Mouse (Mus musculus): ENCODE data around the gene Cadm1. TPM values are rescaled to one million over a fixed set of nuclear protein-coding genes. Genes with fewer than 3 reads are reported as not detected.

The Cadm1 gene
- polyA plus RNA-seq, 1 experiment from 2014 or later = 13.6 TPM

- Histone ChIP-seq H3K4me2 (ENCODE audit: low read depth, low read length) (no peak overlapping the region), H3K36me3 (replicated peaks; ENCODE audit: insufficient read depth, low read length) (no peaks in the 10 kb centered on the region), H3K27me3 (ENCODE audit: insufficient read depth, low read length) (no peaks in the 10 kb centered on the region), H3K4me3 (ENCODE audit: low read depth, low read length) (no peak overlapping the region), H3K9ac (replicated peaks) (no peak overlapping the region), H3K27ac (ENCODE audit: low read depth) (no peak overlapping the region), H3K4me1 (ENCODE audit: insufficient read depth) (no peaks in the 10 kb centered on the region), H3K9me3 (ENCODE audit: low read length) (no peaks in the 10 kb centered on the region)
- ATAC-seq (no peak), DNase-seq (no peak)
- no peak for TF ChIP-seq CTCF (IDR thresholded peaks at IDR 0.05; ENCODE audit: low read depth)
- no peak for TF ChIP-seq EP300 (IDR thresholded peaks at IDR 0.05; ENCODE audit: low read depth)
- WGBS (ENCODE audit: insufficient replicate concordance) = 79% methylated on average over 3 of the region's 3 CpGs
These were observed 197.6 kb downstream of the Cadm1 start for GRCm38 (mm10) chr9:47727611-47728010.

DNA sequence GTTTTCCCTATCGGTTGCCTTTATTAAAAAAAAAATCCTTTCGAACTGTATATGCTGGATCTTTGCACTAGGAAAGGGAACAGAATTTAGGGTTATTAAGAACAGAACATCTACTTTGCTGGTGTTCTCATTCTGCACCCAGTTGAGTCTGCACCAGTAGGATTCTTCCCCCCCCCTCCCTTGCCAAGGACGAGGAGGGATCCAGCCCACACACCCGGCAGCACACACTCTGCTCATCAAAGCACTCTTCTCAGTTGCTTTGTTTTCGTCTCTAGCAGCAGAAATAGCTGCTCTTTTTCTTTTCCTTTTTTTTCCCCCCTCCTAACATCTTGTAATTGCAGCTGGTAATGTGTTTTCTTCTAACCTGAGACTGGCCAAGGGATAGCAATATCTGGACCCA is 198.9 kb downstream of the Cadm1 start:
- Histone ChIP-seq H3K9me3 (ENCODE audit: low read length) (no peaks in the 10 kb centered on the region), H3K27ac (ENCODE audit: low read depth) (no peak overlapping the region), H3K4me2 (ENCODE audit: low read depth, low read length) (no peak overlapping the region), H3K9ac (replicated peaks) (no peak overlapping the region), H3K27me3 (ENCODE audit: insufficient read depth, low read length) (no peaks in the 10 kb centered on the region), H3K4me1 (ENCODE audit: insufficient read depth) (no peaks in the 10 kb centered on the region), H3K36me3 (replicated peaks; ENCODE audit: insufficient read depth, low read length) (no peaks in the 10 kb centered on the region), H3K4me3 (ENCODE audit: low read depth, low read length) (no peak overlapping the region)
- 69% methylated on average over 5 of the region's 5 CpGs for WGBS (ENCODE audit: insufficient replicate concordance)
- ATAC-seq (no peak), DNase-seq (no peak)
- TF ChIP-seq CTCF (IDR thresholded peaks at IDR 0.05; ENCODE audit: low read depth) (no peak), EP300 (IDR thresholded peaks at IDR 0.05; ENCODE audit: low read depth) (no peak)

GRCm38 (mm10) chr9:47730247-47730646 is 200.3 kb downstream of the Cadm1 start:
- no peak overlapping the region for H3K27ac ChIP-seq (ENCODE audit: low read depth)
- WGBS (ENCODE audit: insufficient replicate concordance) = 80% methylated on average over 6 of the region's 6 CpGs

GRCm38 (mm10) chr9:47733780-47734451 is 203.9 kb downstream of the Cadm1 start:
- DNase-seq (peak; percentile 27), ATAC-seq (peak; percentile 77)
- Histone ChIP-seq H3K36me3 (replicated peaks; ENCODE audit: insufficient read depth, low read length) (no peaks in the 10 kb centered on the region), H3K4me3 (ENCODE audit: low read depth, low read length) (no peak overlapping the region), H3K4me1 (ENCODE audit: insufficient read depth) (no peaks in the 10 kb centered on the region), H3K9me3 (ENCODE audit: low read length) (no peaks in the 10 kb centered on the region), H3K27ac (ENCODE audit: low read depth) (no peak overlapping the region), H3K27me3 (ENCODE audit: insufficient read depth, low read length) (no peaks in the 10 kb centered on the region), H3K4me2 (ENCODE audit: low read depth, low read length) (no peak overlapping the region), H3K9ac (replicated peaks) (no peak overlapping the region)
- TF ChIP-seq CTCF (IDR thresholded peaks at IDR 0.05; ENCODE audit: low read depth) = no peak
- 0 out of 2 replicates have a peak, but pooled peaks have one; percentile 14 for TF ChIP-seq EP300 (IDR thresholded peaks at IDR 0.05; ENCODE audit: low read depth)
- 41% methylated on average over 13 of the region's 13 CpGs for WGBS (ENCODE audit: insufficient replicate concordance)

More at GRCm38 (mm10) chr9:47730247-47730646, 200.3 kb downstream of the Cadm1 start:
- no peaks in the 10 kb centered on the region for H3K9me3 ChIP-seq (ENCODE audit: low read length)
- H3K4me2 ChIP-seq (ENCODE audit: low read depth, low read length) = no peak overlapping the region
- ATAC-seq = no peak
- H3K27me3 ChIP-seq (ENCODE audit: insufficient read depth, low read length) = no peaks in the 10 kb centered on the region
- no peak for TF ChIP-seq CTCF (IDR thresholded peaks at IDR 0.05; ENCODE audit: low read depth)
- no peak for TF ChIP-seq EP300 (IDR thresholded peaks at IDR 0.05; ENCODE audit: low read depth)
- no peak for DNase-seq
- no peak overlapping the region for H3K4me3 ChIP-seq (ENCODE audit: low read depth, low read length)
- no peaks in the 10 kb centered on the region for H3K4me1 ChIP-seq (ENCODE audit: insufficient read depth)
- no peaks in the 10 kb centered on the region for H3K36me3 ChIP-seq (replicated peaks; ENCODE audit: insufficient read depth, low read length)
- no peak overlapping the region for H3K9ac ChIP-seq (replicated peaks)

- no peak for ATAC-seq
- H3K4me3 ChIP-seq (ENCODE audit: low read depth, low read length) = no peak overlapping the region
- H3K27ac ChIP-seq (ENCODE audit: low read depth) = no peak overlapping the region
- no peaks in the 10 kb centered on the region for H3K4me1 ChIP-seq (ENCODE audit: insufficient read depth)
- no peak for DNase-seq
- no peaks in the 10 kb centered on the region for H3K36me3 ChIP-seq (replicated peaks; ENCODE audit: insufficient read depth, low read length)
- no peaks in the 10 kb centered on the region for H3K9me3 ChIP-seq (ENCODE audit: low read length)
- 81% methylated on average over 5 of the region's 5 CpGs for WGBS (ENCODE audit: insufficient replicate concordance)
- H3K9ac ChIP-seq (replicated peaks) = no peak overlapping the region
- H3K4me2 ChIP-seq (ENCODE audit: low read depth, low read length) = no peak overlapping the region
- TF ChIP-seq CTCF (IDR thresholded peaks at IDR 0.05; ENCODE audit: low read depth) (no peak), EP300 (IDR thresholded peaks at IDR 0.05; ENCODE audit: low read depth) (no peak)
- H3K27me3 ChIP-seq (ENCODE audit: insufficient read depth, low read length) = no peaks in the 10 kb centered on the region
These were observed 204.9 kb downstream of the Cadm1 start for GRCm38 (mm10) chr9:47734905-47735304.

DNA sequence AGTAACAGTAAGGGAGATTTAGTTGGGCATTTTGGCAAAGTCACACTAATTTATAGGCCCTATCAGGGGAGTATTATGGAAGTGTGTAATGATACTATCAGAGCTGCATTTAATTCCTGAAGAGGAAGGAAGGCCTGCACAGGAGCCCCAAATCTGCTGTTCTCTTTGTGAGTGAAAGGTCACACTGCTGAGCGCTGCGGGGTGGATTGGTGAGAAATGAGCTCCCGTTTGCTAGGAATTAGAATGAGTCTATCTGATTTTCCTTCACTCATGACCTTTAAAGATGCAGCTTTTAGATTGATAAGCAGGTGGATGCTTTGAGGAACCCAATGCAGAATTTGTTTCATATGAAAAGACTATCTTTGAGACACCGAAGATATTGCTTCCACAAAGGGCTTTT is 208.8 kb downstream of the Cadm1 start:
- DNase-seq = no peak
- Histone ChIP-seq H3K27me3 (ENCODE audit: insufficient read depth, low read length) (no peaks in the 10 kb centered on the region), H3K4me2 (ENCODE audit: low read depth, low read length) (no peak overlapping the region), H3K27ac (ENCODE audit: low read depth) (no peak overlapping the region), H3K9ac (replicated peaks) (no peak overlapping the region), H3K36me3 (replicated peaks; ENCODE audit: insufficient read depth, low read length) (no peaks in the 10 kb centered on the region), H3K4me1 (ENCODE audit: insufficient read depth) (no peaks in the 10 kb centered on the region), H3K4me3 (ENCODE audit: low read depth, low read length) (no peak overlapping the region), H3K9me3 (ENCODE audit: low read length) (no peaks in the 10 kb centered on the region)
- no peak for TF ChIP-seq CTCF (IDR thresholded peaks at IDR 0.05; ENCODE audit: low read depth)
- no peak for TF ChIP-seq EP300 (IDR thresholded peaks at IDR 0.05; ENCODE audit: low read depth)
- WGBS (ENCODE audit: insufficient replicate concordance) = 59% methylated on average over 4 of the region's 4 CpGs
- ATAC-seq = no peak

All from liver, postnatal 0 days (tissue).